Mouse (Mus musculus): ENCODE measurements around the gene Foxn3. TPM values are rescaled to one million over a fixed set of nuclear protein-coding genes. Genes with fewer than 3 reads are reported as not detected.

The Foxn3 gene
- polyA plus RNA-seq, 1 experiment from 2014 or later: 88.9 TPM

GRCm38 (mm10) chr12:99445018-99445674 lies 118.2 kb downstream of the Foxn3 start:
- 75% methylated on average over 6 of the region's 6 CpGs for WGBS
- ATAC-seq (ENCODE audit: low FRiP score, low read depth): no peak
- no peak overlapping the region for H3K4me2 ChIP-seq (replicated peaks)
- no peak overlapping the region for H3K9ac ChIP-seq
- 0 out of 2 replicates have a peak, but pooled peaks cover 3% of the 10 kb centered on the region for H3K4me1 ChIP-seq
- H3K27me3 ChIP-seq (replicated peaks): no peaks in the 10 kb centered on the region
- no peak overlapping the region for H3K4me3 ChIP-seq
- no peaks in the 10 kb centered on the region for H3K9me3 ChIP-seq
- no peaks in the 10 kb centered on the region for H3K36me3 ChIP-seq
- H3K27ac ChIP-seq: no peak overlapping the region

GRCm38 (mm10) chr12:99442819-99443218 lies 120.6 kb downstream of the Foxn3 start:
- Histone ChIP-seq H3K27me3 (replicated peaks) (no peaks in the 10 kb centered on the region), H3K4me1 (0 out of 2 replicates have a peak, but pooled peaks cover 7% of the 10 kb centered on the region), H3K9ac (no peak overlapping the region), H3K4me2 (replicated peaks) (no peak overlapping the region), H3K9me3 (no peaks in the 10 kb centered on the region), H3K27ac (no peak overlapping the region), H3K36me3 (no peaks in the 10 kb centered on the region), H3K4me3 (no peak overlapping the region)
- 91% methylated on average over 3 of the region's 3 CpGs for WGBS
- ATAC-seq (ENCODE audit: low FRiP score, low read depth): no peak

GRCm38 (mm10) chr12:99440953-99441352 lies 122.4 kb downstream of the Foxn3 start:
- 77% methylated on average over 4 of the region's 4 CpGs for WGBS
- Histone ChIP-seq H3K4me3 (no peak overlapping the region), H3K4me2 (replicated peaks) (no peak overlapping the region), H3K27me3 (replicated peaks) (no peaks in the 10 kb centered on the region), H3K9me3 (no peaks in the 10 kb centered on the region), H3K36me3 (no peaks in the 10 kb centered on the region), H3K9ac (no peak overlapping the region), H3K4me1 (0 out of 2 replicates have a peak, but pooled peaks cover 4% of the 10 kb centered on the region), H3K27ac (no peak overlapping the region)
- ATAC-seq (ENCODE audit: low FRiP score, low read depth): no peak

GRCm38 (mm10) chr12:99440022-99440421 lies 123.4 kb downstream of the Foxn3 start:
- no peaks in the 10 kb centered on the region for H3K27me3 ChIP-seq (replicated peaks)
- no peak overlapping the region for H3K4me2 ChIP-seq (replicated peaks)
- ATAC-seq (ENCODE audit: low FRiP score, low read depth): no peak
- no peak overlapping the region for H3K27ac ChIP-seq
- 78% methylated on average over 3 of the region's 3 CpGs for WGBS
- H3K9me3 ChIP-seq: no peaks in the 10 kb centered on the region
- no peak overlapping the region for H3K9ac ChIP-seq
- H3K4me3 ChIP-seq: no peak overlapping the region
- 0 out of 2 replicates have a peak, but pooled peaks cover 4% of the 10 kb centered on the region for H3K4me1 ChIP-seq
- H3K36me3 ChIP-seq: no peaks in the 10 kb centered on the region

- H3K9me3 ChIP-seq: no peaks in the 10 kb centered on the region
- H3K4me3 ChIP-seq: no peak overlapping the region
- no peak overlapping the region for H3K27ac ChIP-seq
- H3K4me1 ChIP-seq: 0 out of 2 replicates have a peak, but pooled peaks cover 4% of the 10 kb centered on the region
- no peaks in the 10 kb centered on the region for H3K27me3 ChIP-seq (replicated peaks)
- no peaks in the 10 kb centered on the region for H3K36me3 ChIP-seq
- no peak overlapping the region for H3K9ac ChIP-seq
- H3K4me2 ChIP-seq (replicated peaks): no peak overlapping the region
- 95% methylated on average over 4 of the region's 4 CpGs for WGBS
- no peak for ATAC-seq (ENCODE audit: low FRiP score, low read depth)
Observed at GRCm38 (mm10) chr12:99435189-99435588, 128.2 kb downstream of the Foxn3 start.

GRCm38 (mm10) chr12:99433402-99433801 lies 130.0 kb downstream of the Foxn3 start:
- WGBS: 91% methylated on average over 5 of the region's 5 CpGs
- H3K4me3 ChIP-seq: no peak overlapping the region
- H3K36me3 ChIP-seq: no peaks in the 10 kb centered on the region
- H3K27ac ChIP-seq: no peak overlapping the region
- H3K9ac ChIP-seq: no peak overlapping the region
- no peaks in the 10 kb centered on the region for H3K27me3 ChIP-seq (replicated peaks)
- no peaks in the 10 kb centered on the region for H3K4me1 ChIP-seq
- ATAC-seq (ENCODE audit: low FRiP score, low read depth): no peak
- no peaks in the 10 kb centered on the region for H3K9me3 ChIP-seq
- H3K4me2 ChIP-seq (replicated peaks): no peak overlapping the region

GRCm38 (mm10) chr12:99431541-99431940 lies 131.8 kb downstream of the Foxn3 start:
- Histone ChIP-seq H3K4me2 (replicated peaks) (no peak overlapping the region), H3K9me3 (no peaks in the 10 kb centered on the region), H3K4me1 (no peaks in the 10 kb centered on the region), H3K27me3 (replicated peaks) (no peaks in the 10 kb centered on the region), H3K4me3 (no peak overlapping the region), H3K27ac (no peak overlapping the region), H3K9ac (no peak overlapping the region), H3K36me3 (no peaks in the 10 kb centered on the region)
- WGBS: 87% methylated on average over 6 of the region's 6 CpGs
- no peak for ATAC-seq (ENCODE audit: low FRiP score, low read depth)

- H3K4me2 ChIP-seq (replicated peaks): no peak overlapping the region
- H3K4me1 ChIP-seq: no peaks in the 10 kb centered on the region
- ATAC-seq (ENCODE audit: low FRiP score, low read depth): no peak
- no peak overlapping the region for H3K27ac ChIP-seq
- WGBS: 99% methylated on average over 3 of the region's 3 CpGs
- no peak overlapping the region for H3K9ac ChIP-seq
- H3K9me3 ChIP-seq: no peaks in the 10 kb centered on the region
- no peaks in the 10 kb centered on the region for H3K27me3 ChIP-seq (replicated peaks)
- H3K36me3 ChIP-seq: no peaks in the 10 kb centered on the region
- no peak overlapping the region for H3K4me3 ChIP-seq
Observed at GRCm38 (mm10) chr12:99430992-99431391, 132.4 kb downstream of the Foxn3 start.

GRCm38 (mm10) chr12:99429101-99429500 lies 134.3 kb downstream of the Foxn3 start:
- Histone ChIP-seq H3K27ac (no peak overlapping the region), H3K4me1 (no peaks in the 10 kb centered on the region), H3K9me3 (no peaks in the 10 kb centered on the region), H3K27me3 (replicated peaks) (no peaks in the 10 kb centered on the region), H3K4me3 (no peak overlapping the region), H3K36me3 (no peaks in the 10 kb centered on the region), H3K9ac (no peak overlapping the region), H3K4me2 (replicated peaks) (no peak overlapping the region)
- 94% methylated on average over 3 of the region's 3 CpGs for WGBS
- no peak for ATAC-seq (ENCODE audit: low FRiP score, low read depth)

GRCm38 (mm10) chr12:99426207-99426916 lies 137.0 kb downstream of the Foxn3 start:
- Histone ChIP-seq H3K4me1 (no peaks in the 10 kb centered on the region), H3K9me3 (no peaks in the 10 kb centered on the region), H3K4me3 (no peak overlapping the region), H3K27ac (no peak overlapping the region), H3K9ac (no peak overlapping the region), H3K4me2 (replicated peaks) (no peak overlapping the region), H3K27me3 (replicated peaks) (no peaks in the 10 kb centered on the region), H3K36me3 (no peaks in the 10 kb centered on the region)
- WGBS: 83% methylated on average over 14 of the region's 14 CpGs
- no peak for ATAC-seq (ENCODE audit: low FRiP score, low read depth)

GRCm38 (mm10) chr12:99419396-99419760 lies 144.0 kb downstream of the Foxn3 start:
- Histone ChIP-seq H3K27ac (no peak overlapping the region), H3K4me2 (replicated peaks) (no peak overlapping the region), H3K36me3 (no peaks in the 10 kb centered on the region), H3K9me3 (no peaks in the 10 kb centered on the region), H3K9ac (no peak overlapping the region), H3K4me1 (no peaks in the 10 kb centered on the region), H3K27me3 (replicated peaks) (no peaks in the 10 kb centered on the region), H3K4me3 (no peak overlapping the region)
- no peak for ATAC-seq (ENCODE audit: low FRiP score, low read depth)
- 85% methylated on average over 2 of the region's 2 CpGs for WGBS

GRCm38 (mm10) chr12:99418476-99419395 lies 144.6 kb downstream of the Foxn3 start:
- no peak overlapping the region for H3K27ac ChIP-seq
- no peaks in the 10 kb centered on the region for H3K9me3 ChIP-seq
- H3K4me1 ChIP-seq: no peaks in the 10 kb centered on the region
- no peak overlapping the region for H3K4me2 ChIP-seq (replicated peaks)
- ATAC-seq (ENCODE audit: low FRiP score, low read depth): no peak
- H3K27me3 ChIP-seq (replicated peaks): no peaks in the 10 kb centered on the region
- 78% methylated on average over 7 of the region's 7 CpGs for WGBS
- no peak overlapping the region for H3K4me3 ChIP-seq
- no peak overlapping the region for H3K9ac ChIP-seq
- H3K36me3 ChIP-seq: no peaks in the 10 kb centered on the region
